Comparison of ENCODE assay signal across 22 mouse cellular contexts in genomic region chr1:171919901-171920510, GRCm38 (mm10). TPM values are rescaled to one million over a fixed set of nuclear protein-coding genes. Genes with fewer than 3 reads are reported as not detected.
DNase-seq lines count a peak whose midpoint lies in the region; ATAC-seq and TF ChIP-seq lines count a peak whose summit lies in the region.
"Had no signal": no experiment of that assay in that cellular context is flagged by ENCODE, and none has a peak within 500 bp of the region (broad histone marks: within the 10 kb centered on the region; RNA-seq: fewer than 3 reads in every experiment).

No protein-coding gene starts in this region.

- 0 out of 2 replicates have a peak, but pooled peaks cover 3% of the 10 kb centered on the region for H3K36me3 ChIP-seq in spleen, adult 2 months (ENCODE audit: control insufficient read depth, insufficient read depth, low read length)
- peaks cover 17 to 28% of the 10 kb centered on the region in 2 experiments for H3K36me3 ChIP-seq in CH12.LX (replicated peaks in 1 of 2; ENCODE audit: control insufficient read depth in 1 of 2, insufficient read depth in 1 of 2, low read length in 1 of 2)
- H3K36me3 ChIP-seq: heart, embryonic 12.5 days; hindbrain, embryonic 13.5 days had no signal

- dilution Hi-C loops in CH12.LX (cut with MboI; ENCODE audit: extremely low pct_ligation_motif_present, extremely low pct_unique_long_range_greater_than_20kb, low sequenced_read_pairs), result no loop called here

- no peak for TF ChIP-seq POLR2A in spleen, adult 2 months (IDR thresholded peaks at IDR 0.05; ENCODE audit: low read depth, low read length)
- TF ChIP-seq POLR2A in CH12.LX (IDR thresholded peaks at IDR 0.05; ENCODE audit: low read depth, low read length), result no peak; the same call in 1 of the 2 replicates

- no peaks in the 10 kb centered on the region for H3K27me3 ChIP-seq in spleen, adult 2 months (ENCODE audit: control insufficient read depth, insufficient read depth, low read length)
- H3K27me3 ChIP-seq in CH12.LX (replicated peaks), result no peaks in the 10 kb centered on the region
- H3K27me3 ChIP-seq: forebrain, embryonic 13.5 days; heart, embryonic 12.5 days; hindbrain, embryonic 13.5 days had no signal

- peak; percentile 42; the same call in 1 of the 2 replicates for TF ChIP-seq EP300 in CH12.LX (IDR thresholded peaks at IDR 0.05; ENCODE audit: low read length)

- in situ Hi-C loops in CH12.LX (cut with MboI; ENCODE audit: low pct_ligation_motif_present, low pct_unique_long_range_greater_than_20kb, low sequenced_read_pairs), result loop anchor here (5.0 kb wide), 1 partner anchor 78 kb away; no protein-coding TSS in a partner anchor

- 73% methylated on average over 6 of the region's 6 CpGs for whole genome bisulfite sequencing in spleen, adult 2 months

- peak overlapping the region; percentile 93 for H3K4me2 ChIP-seq in CH12.LX (ENCODE audit: insufficient read depth, low read depth, poor library complexity, severe bottlenecking)
- H3K4me2 ChIP-seq: forebrain, embryonic 13.5 days; heart, embryonic 12.5 days; hindbrain, embryonic 13.5 days had no signal

- DNase-seq in CD4-positive, CD25-positive, alpha-beta regulatory T cell, adult 2 months (ENCODE audit: low read depth, low spot score), result peak; percentile 16
- no peak for DNase-seq in spleen, adult 2 months (ENCODE audit: low read depth in 1 of 2, low spot score in 2 of 2)
- no peak for DNase-seq in spleen, postnatal 14 days (ENCODE audit: low spot score in 2 of 2)
- DNase-seq in CH12.LX (ENCODE audit: extremely low read depth), result peak; percentile 30
- peak; percentile 41 for DNase-seq in thymus, postnatal 36 days
- no peak for DNase-seq in lung, postnatal 14 days
- no peak for DNase-seq in left cerebral cortex, adult 11 months (ENCODE audit: low spot score)
- DNase-seq: adrenal gland, postnatal 14 days; cerebellum, adult 18-20 months; cerebellum, adult 9-11 months; cerebellum, postnatal 36 days; forebrain, postnatal 0 days; gastrocnemius, postnatal 14 days had no signal

- no peak for TF ChIP-seq RAD21 in CH12.LX (IDR thresholded peaks at IDR 0.05; ENCODE audit: low read depth, low read length)

- ATAC-seq in CD4-positive, CD25-positive, alpha-beta regulatory T cell, adult 4 months, result no peak
- ATAC-seq: forebrain, embryonic 13.5 days; forebrain, postnatal 0 days; hindbrain, postnatal 0 days had no signal

- no peak for TF ChIP-seq CTCF in spleen, adult 2 months (IDR thresholded peaks at IDR 0.05; ENCODE audit: extremely low read depth, insufficient read depth, insufficient read length, insufficient replicate concordance)
- no peak for TF ChIP-seq CTCF in CH12.LX (conservative IDR thresholded peaks at IDR 0.05 in 1 of 2, IDR thresholded peaks at IDR 0.05 in 1 of 2; ENCODE audit: low read depth in 2 of 2, low read length in 2 of 2)

- peaks cover 38% of the 10 kb centered on the region for H3K79me2 ChIP-seq in CH12.LX (replicated peaks; ENCODE audit: control insufficient read depth, extremely low read depth, insufficient read depth, poor library complexity, severe bottlenecking)

- peak overlapping the region; percentile 59 for H3K9ac ChIP-seq in CH12.LX (ENCODE audit: insufficient read depth, low read depth)
- H3K9ac ChIP-seq: forebrain, embryonic 13.5 days; forebrain, postnatal 0 days; heart, embryonic 12.5 days; hindbrain, embryonic 13.5 days had no signal

- peak overlapping the region; percentile 85 for H3K27ac ChIP-seq in spleen, adult 2 months (ENCODE audit: insufficient read depth, low read length)
- peak overlapping the region; percentile 91 for H3K27ac ChIP-seq in CH12.LX (ENCODE audit: insufficient read depth, low read depth)
- H3K27ac ChIP-seq: forebrain, embryonic 13.5 days; hindbrain, embryonic 13.5 days; hindbrain, postnatal 0 days had no signal

- H3K9me3 ChIP-seq in CH12.LX (replicated peaks; ENCODE audit: low read length), result peaks cover 20% of the 10 kb centered on the region
- H3K9me3 ChIP-seq: forebrain, embryonic 13.5 days; heart, embryonic 12.5 days; hindbrain, embryonic 13.5 days had no signal

- peaks cover 17% of the 10 kb centered on the region; the same call in 1 of the 2 replicates for H3K4me1 ChIP-seq in spleen, adult 2 months (ENCODE audit: control insufficient read depth, insufficient read depth, insufficient read length)
- H3K4me1 ChIP-seq in CH12.LX (ENCODE audit: control insufficient read depth in 1 of 2, insufficient read depth in 2 of 2), result peaks cover 6 to 31% of the 10 kb centered on the region in 2 experiments; a peak in 3 of 4 replicates
- H3K4me1 ChIP-seq: forebrain, embryonic 13.5 days; hindbrain, embryonic 13.5 days had no signal

- H3K4me3 ChIP-seq in spleen, adult 2 months (ENCODE audit: extremely low read depth, insufficient read depth, insufficient read length), result peak overlapping the region; percentile 45
- H3K4me3 ChIP-seq in CH12.LX (replicated peaks in 1 of 3; ENCODE audit: low read depth in 2 of 3, low read length in 2 of 3, poor library complexity in 1 of 3), result peak overlapping the region; percentile 43 to 74 (median 64)
- H3K4me3 ChIP-seq: forebrain, embryonic 13.5 days; heart, embryonic 12.5 days; hindbrain, embryonic 13.5 days had no signal

TF ChIP-seq in CH12.LX, 34 proteins besides CTCF, POLR2A, EP300 and RAD21:
- TF ChIP-seq GABPA (IDR thresholded peaks at IDR 0.05; ENCODE audit: insufficient replicate concordance, low read depth, low read length) (no peak), UBTF (IDR thresholded peaks at IDR 0.05; ENCODE audit: low read depth, low read length) (no peak), ETS1 (conservative IDR thresholded peaks at IDR 0.05; ENCODE audit: low read depth, low read length) (no peak), MXI1 (IDR thresholded peaks at IDR 0.05; ENCODE audit: low read depth, low read length) (peak; percentile 75), CHD1 (IDR thresholded peaks at IDR 0.05; ENCODE audit: low read depth, low read length) (no peak), JUN (IDR thresholded peaks at IDR 0.05; ENCODE audit: insufficient read depth, low read depth, low read length) (no peak), ZKSCAN1 (IDR thresholded peaks at IDR 0.05; ENCODE audit: borderline replicate concordance, low read depth, low read length) (no peak), USF2 (conservative IDR thresholded peaks at IDR 0.05; ENCODE audit: low read depth, low read length) (no peak), SMC3 (IDR thresholded peaks at IDR 0.05; ENCODE audit: low read depth, low read length) (no peak), MAX (IDR thresholded peaks at IDR 0.05; ENCODE audit: low read length) (peak; percentile 83), ZNF384 (IDR thresholded peaks at IDR 0.05; ENCODE audit: low read depth, low read length) (no peak), KAT2A (IDR thresholded peaks at IDR 0.05; ENCODE audit: insufficient replicate concordance, low read length) (0 out of 2 replicates have a peak, but pooled peaks have one; percentile 28), ZC3H11A (IDR thresholded peaks at IDR 0.05; ENCODE audit: low read depth, low read length) (no peak), USF1 (IDR thresholded peaks at IDR 0.05; ENCODE audit: low read depth, low read length) (no peak), TBP (conservative IDR thresholded peaks at IDR 0.05; ENCODE audit: low read depth, low read length) (no peak), SIN3A (IDR thresholded peaks at IDR 0.05; ENCODE audit: low read length) (no peak), MAZ (IDR thresholded peaks at IDR 0.05; ENCODE audit: low read depth, low read length) (no peak), IRF4 (IDR thresholded peaks at IDR 0.05; ENCODE audit: low read depth, low read length) (peak; percentile 11; the same call in 1 of the 2 replicates), NRF1 (IDR thresholded peaks at IDR 0.05; ENCODE audit: low read depth, low read length) (no peak), ELF1 (IDR thresholded peaks at IDR 0.05; ENCODE audit: low read depth, low read length) (no peak), CHD2 (IDR thresholded peaks at IDR 0.05; ENCODE audit: low read length) (0 out of 2 replicates have a peak, but pooled peaks have one; percentile 36), JUND (conservative IDR thresholded peaks at IDR 0.05; ENCODE audit: low read depth, low read length) (no peak), PAX5 (IDR thresholded peaks at IDR 0.05; ENCODE audit: low read length) (no peak), BHLHE40 (IDR thresholded peaks at IDR 0.05; ENCODE audit: low read depth, low read length) (no peak)

RNA-seq across cellular contexts. Expression of gene Slamf6, which starts 2.7 kb away (rescaled TPM):
- polyA plus RNA-seq in CD4-positive, CD25-positive, alpha-beta regulatory T cell, adult 4 months (2017; shearing (Covaris generic)), result 100 to 1,000 TPM; 266 to 302 TPM
- polyA plus RNA-seq in spleen, adult 2 months (2012; rRNA removed), result 17.1 and 22.0 TPM in 2 replicates
- total RNA-seq in CH12.LX (2012; rRNA removed), result 50.9 and 75.8 TPM in 2 replicates
- 172 and 180 TPM in 2 replicates for total RNA-seq in CH12.LX (2014; rRNA removed)
- polyA plus RNA-seq in CH12.LX (2012; ENCODE audit: insufficient read length, low read depth), result 124 and 127 TPM in 2 replicates
- total RNA-seq: forebrain, postnatal 0 days; gastrocnemius, adult 18-20 months; MEL had no signal
- polyA plus RNA-seq: C2C12; forebrain, embryonic 13.5 days; heart, embryonic 12.5 days; hindbrain, embryonic 13.5 days had no signal

RNA-seq across cellular contexts. Expression of gene Gm10521, which starts 24.5 kb away (rescaled TPM):
- 1 to 10 TPM; 1.6 to 2.5 TPM for polyA plus RNA-seq in CD4-positive, CD25-positive, alpha-beta regulatory T cell, adult 4 months (2017; shearing (Covaris generic))
- polyA plus RNA-seq in spleen, adult 2 months (2012; rRNA removed), result 2.1 and 3.7 TPM in 2 replicates
- total RNA-seq in CH12.LX (2012; rRNA removed) (0.17 and 0.21 TPM in 2 replicates), CH12.LX (2014; rRNA removed) (0.13 and 0.16 TPM in 2 replicates)
- 1.6 and 1.7 TPM in 2 replicates for polyA plus RNA-seq in CH12.LX (2012; ENCODE audit: insufficient read length, low read depth)
- total RNA-seq: forebrain, postnatal 0 days; gastrocnemius, adult 18-20 months; hindbrain, postnatal 0 days had no signal
- polyA plus RNA-seq: C2C12; embryonic facial prominence, embryonic 14.5 days; forebrain, embryonic 13.5 days; forebrain, postnatal 0 days; heart, embryonic 12.5 days; hindbrain, embryonic 13.5 days; hindbrain, postnatal 0 days had no signal

Comparison
In these comparisons a context has a peak if more than half of its experiments do, and no peak if none do; other contexts are left out.
1. DNase-seq: peak in CD4-positive, CD25-positive, alpha-beta regulatory T cell, adult 2 months (single experiment), CH12.LX (single experiment) and thymus, postnatal 36 days (2 of 2); none in spleen, adult 2 months (0 of 2), spleen, postnatal 14 days (0 of 2), lung, postnatal 14 days (single experiment) and left cerebral cortex, adult 11 months (single experiment).